Mouse (Mus musculus) liver, adult 2 months (tissue): ENCODE data around the gene Abhd14a. TPM values are rescaled to one million over a fixed set of nuclear protein-coding genes. Genes with fewer than 3 reads are reported as not detected.

ENCODE experiments used
- DNase-seq: peaks from one replicate; pipeline ENCODE4 v3.0.0-alpha.2; 2011; ENCODE audit warnings: low read depth, low spot score; ENCODE audit errors: extremely low read depth
- H3K27ac ChIP-seq: fragments of 200-500 bp; replicated peaks from 2 replicates; pipeline ENCODE4 v1.5.1; 2012; ENCODE audit warnings: low read depth, mild to moderate bottlenecking, control low read depth, inconsistent platforms, low read length; ENCODE audit not compliant: insufficient read depth
- H3K27me3 ChIP-seq: fragments of 200-500 bp; 2 replicates; pipeline ENCODE4 v1.6.1; 2012; ENCODE audit warnings: mild to moderate bottlenecking, moderate library complexity, low read length, inconsistent platforms; ENCODE audit not compliant: control insufficient read depth, insufficient read depth
- H3K36me3 ChIP-seq: fragments of 200-500 bp; 2 replicates; pipeline ENCODE4 v1.6.1; 2012; ENCODE audit warnings: low read length, inconsistent platforms; ENCODE audit not compliant: control insufficient read depth, insufficient read depth
- H3K4me1 ChIP-seq: fragments of 200-500 bp; 2 replicates; pipeline ENCODE4 v1.6.1; 2011; ENCODE audit warnings: low read length; ENCODE audit not compliant: control insufficient read depth, insufficient read depth
- H3K4me3 ChIP-seq: fragments of 200-500 bp; 2 replicates; pipeline ENCODE4 v1.5.1; 2011; ENCODE audit warnings: low read depth, mild to moderate bottlenecking, control low read depth, low read length, moderate library complexity; ENCODE audit not compliant: insufficient read depth
- H3K79me2 ChIP-seq: fragments of 200-500 bp; 2 replicates; pipeline ENCODE4 v1.6.1; 2012; ENCODE audit warnings: inconsistent platforms, mild to moderate bottlenecking, low read length, moderate library complexity; ENCODE audit not compliant: control insufficient read depth, insufficient read depth
- H3K9ac ChIP-seq: fragments of 200-500 bp; 2 replicates; pipeline ENCODE4 v1.6.1; 2012; ENCODE audit warnings: low read depth, mild to moderate bottlenecking, control low read depth, inconsistent platforms, low read length
- CTCF ChIP-seq: fragments of 200-500 bp; IDR thresholded peaks from 2 replicates; pipeline ENCODE4 v1.5.1; 2011; ENCODE audit warnings: low read depth, low read length, control low read depth
- POLR2A ChIP-seq: fragments of 200-500 bp; IDR thresholded peaks from 2 replicates; pipeline ENCODE4 v1.6.1; 2011; ENCODE audit warnings: low read length, control low read depth; ENCODE audit not compliant: insufficient read depth; ENCODE audit errors: extremely low read depth
- WGBS: fragments of 180-500 bp; shearing (Covaris S2); methylation state at CpG from one replicate; pipeline ENCODE4 v1.1.7; 2018; 5-methylcytosine and 5-hydroxymethylcytosine counted together
- polyA plus RNA-seq: library from polyadenylated mRNA; depleted of rRNA; stranded (reverse); fragments of >200 nt; gene quantifications from 2 replicates; pipeline ENCODE4 v1.2.3, GENCODE M21; 2012
- total RNA-seq: library from RNA; depleted of rRNA; stranded (reverse); fragments of >200 nt; gene quantifications from 2 replicates; pipeline ENCODE4 v1.2.3, GENCODE M21; 2014

Gene Abhd14a
- total and polyA plus RNA-seq, 2 experiments: 8.2 to 22.7 TPM

DNA sequence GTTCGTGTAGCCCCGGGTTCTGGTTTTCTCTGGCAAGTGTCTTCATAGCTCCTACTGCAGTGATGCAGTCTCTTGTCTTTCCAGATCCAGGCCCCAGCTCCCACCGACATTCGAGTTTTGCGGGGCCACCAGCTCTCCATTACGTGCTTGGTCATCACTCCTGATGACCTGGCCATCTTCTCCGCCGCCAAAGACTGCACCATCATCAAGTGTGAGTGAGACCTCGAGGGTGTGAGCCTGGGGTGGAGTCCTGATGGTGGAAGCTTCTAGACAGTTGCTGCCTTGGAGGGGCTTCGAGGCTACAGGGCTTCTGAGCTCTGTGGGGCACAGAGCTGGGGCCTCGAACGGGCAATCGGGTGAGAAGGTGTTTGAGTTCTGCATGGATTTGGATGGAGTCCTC, 34.2 kb upstream of the Abhd14a start:
- H3K4me3 ChIP-seq: no peak overlapping the region
- peaks cover 3% of the 10 kb centered on the region; the same call in 1 of the 2 replicates for H3K36me3 ChIP-seq
- peaks cover 3% of the 10 kb centered on the region; the same call in 1 of the 2 replicates for H3K79me2 ChIP-seq
- H3K27ac ChIP-seq: no peak overlapping the region
- H3K27me3 ChIP-seq: no peaks in the 10 kb centered on the region
- peaks cover 6% of the 10 kb centered on the region for H3K4me1 ChIP-seq
- 91% methylated on average over 13 of the region's 13 CpGs for WGBS
- TF ChIP-seq POLR2A (no peak), CTCF (no peak)
- no peak for DNase-seq
- H3K9ac ChIP-seq: no peak overlapping the region

DNA sequence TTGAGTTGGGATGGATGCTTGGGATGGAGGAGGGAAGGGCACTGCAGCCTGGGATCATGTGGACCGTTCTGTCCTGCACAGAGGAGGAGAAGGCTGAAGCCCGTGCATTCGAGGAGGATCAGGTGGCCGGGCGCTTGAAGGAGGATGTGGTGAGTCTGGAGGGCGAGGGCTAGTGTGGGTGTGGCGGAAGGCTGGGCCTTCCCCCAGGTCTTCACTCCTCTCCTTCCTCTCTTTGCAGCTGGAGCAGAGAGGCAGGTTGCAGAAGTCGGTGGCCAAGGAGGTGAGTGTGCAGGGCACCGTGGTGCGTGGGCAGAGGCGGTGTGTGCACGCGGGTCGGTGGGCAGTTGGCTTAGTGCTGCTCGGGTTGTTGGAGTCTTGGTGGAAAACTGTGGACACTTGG, 33.6 kb upstream of the Abhd14a start:
- 95% methylated on average over 15 of the region's 15 CpGs for WGBS
- peaks cover 3% of the 10 kb centered on the region; the same call in 1 of the 2 replicates for H3K36me3 ChIP-seq

DNA sequence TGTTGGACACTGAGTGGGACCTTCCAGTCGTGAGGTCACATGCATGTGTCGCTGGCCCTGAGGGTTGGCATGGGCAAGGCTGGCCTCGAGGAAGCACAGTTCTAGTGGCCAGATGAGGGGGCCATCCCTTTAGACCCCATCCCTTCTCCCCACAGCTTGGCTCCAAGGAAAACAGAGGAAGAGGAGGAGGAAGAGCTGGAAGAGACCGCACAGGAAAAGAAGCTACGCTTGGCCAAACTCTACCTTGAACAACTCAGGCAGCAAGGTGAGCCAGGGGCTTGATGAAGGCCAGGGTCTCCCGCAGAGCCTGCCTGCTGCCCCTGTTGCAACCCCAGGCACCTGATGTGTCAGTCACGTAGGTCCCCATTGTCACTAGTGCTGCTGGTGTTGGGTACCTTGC, 33.1 kb upstream of the Abhd14a start:
- no peak overlapping the region for H3K27ac ChIP-seq
- WGBS: 88% methylated on average over 7 of the region's 7 CpGs
- H3K36me3 ChIP-seq: peaks cover 3% of the 10 kb centered on the region; the same call in 1 of the 2 replicates
- H3K4me1 ChIP-seq: peaks cover 12% of the 10 kb centered on the region
- no peak overlapping the region for H3K9ac ChIP-seq
- no peak for DNase-seq
- H3K27me3 ChIP-seq: no peaks in the 10 kb centered on the region
- peaks cover 3% of the 10 kb centered on the region; the same call in 1 of the 2 replicates for H3K79me2 ChIP-seq
- H3K4me3 ChIP-seq: no peak overlapping the region
- TF ChIP-seq CTCF (no peak), POLR2A (no peak)

More for the DNA sequence above, 33.6 kb upstream of the Abhd14a start:
- no peak for TF ChIP-seq POLR2A
- TF ChIP-seq CTCF: no peak
- Histone ChIP-seq H3K4me3 (no peak overlapping the region), H3K27ac (no peak overlapping the region), H3K4me1 (peaks cover 7% of the 10 kb centered on the region), H3K27me3 (no peaks in the 10 kb centered on the region), H3K79me2 (peaks cover 3% of the 10 kb centered on the region; the same call in 1 of the 2 replicates), H3K9ac (no peak overlapping the region)
- DNase-seq: no peak

DNA sequence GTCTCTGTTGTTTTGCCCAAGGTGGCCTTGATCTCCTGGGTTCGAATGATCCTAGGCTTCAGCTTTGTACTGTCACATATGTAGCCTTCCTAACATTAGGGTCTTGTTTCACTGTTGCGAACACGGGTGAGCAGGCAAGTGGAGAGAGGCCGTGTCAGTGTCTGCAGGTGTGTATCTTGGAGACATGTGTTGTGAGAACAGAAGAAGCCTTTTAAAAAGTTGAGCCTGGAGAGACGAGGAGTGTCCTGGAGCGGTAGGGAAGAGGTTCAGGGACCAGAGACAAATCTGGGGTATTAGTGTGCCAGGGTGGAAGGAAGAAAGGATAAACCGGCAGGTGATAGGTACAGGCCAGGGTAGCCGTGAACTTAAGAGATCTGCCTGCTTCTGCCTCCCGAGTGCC, 30.6 kb upstream of the Abhd14a start:
- WGBS: 73% methylated on average over 9 of the region's 9 CpGs
- TF ChIP-seq CTCF (no peak), POLR2A (no peak)
- Histone ChIP-seq H3K4me3 (no peak overlapping the region), H3K27ac (no peak overlapping the region), H3K27me3 (no peaks in the 10 kb centered on the region), H3K9ac (no peak overlapping the region), H3K36me3 (no peaks in the 10 kb centered on the region; the same call in 1 of the 2 replicates), H3K79me2 (peaks cover 3% of the 10 kb centered on the region; the same call in 1 of the 2 replicates), H3K4me1 (peaks cover 14% of the 10 kb centered on the region)
- no peak for DNase-seq

DNA sequence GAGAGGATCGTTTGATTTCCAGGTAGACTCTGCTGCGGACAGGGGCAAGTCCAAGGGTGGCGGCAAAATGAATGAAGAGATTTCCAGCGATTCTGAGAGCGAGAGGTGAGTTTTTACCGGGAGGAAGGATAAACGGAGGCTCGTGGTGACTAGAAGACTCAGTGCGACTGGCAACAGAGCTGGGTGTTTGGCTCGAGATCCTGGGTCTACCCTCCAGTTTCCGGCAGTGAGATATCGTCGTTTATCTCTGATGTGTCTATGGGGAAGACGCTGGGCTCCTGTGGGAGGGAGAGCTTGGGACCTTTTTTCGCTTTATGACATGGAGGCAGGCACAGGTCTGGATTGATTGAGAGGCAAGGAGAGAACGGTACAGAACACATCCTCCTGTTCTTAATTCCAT, 30.2 kb upstream of the Abhd14a start:
- TF ChIP-seq CTCF: no peak
- TF ChIP-seq POLR2A: no peak
- Histone ChIP-seq H3K36me3 (no peaks in the 10 kb centered on the region), H3K9ac (peak overlapping the region; percentile 61), H3K4me1 (peaks cover 14% of the 10 kb centered on the region), H3K4me3 (peak overlapping the region; percentile 68), H3K79me2 (peaks cover 3% of the 10 kb centered on the region; the same call in 1 of the 2 replicates), H3K27me3 (no peaks in the 10 kb centered on the region), H3K27ac (no peak overlapping the region; the same call in 1 of the 2 replicates)
- no peak for DNase-seq
- WGBS: 1% methylated on average over 16 of the region's 16 CpGs

DNA sequence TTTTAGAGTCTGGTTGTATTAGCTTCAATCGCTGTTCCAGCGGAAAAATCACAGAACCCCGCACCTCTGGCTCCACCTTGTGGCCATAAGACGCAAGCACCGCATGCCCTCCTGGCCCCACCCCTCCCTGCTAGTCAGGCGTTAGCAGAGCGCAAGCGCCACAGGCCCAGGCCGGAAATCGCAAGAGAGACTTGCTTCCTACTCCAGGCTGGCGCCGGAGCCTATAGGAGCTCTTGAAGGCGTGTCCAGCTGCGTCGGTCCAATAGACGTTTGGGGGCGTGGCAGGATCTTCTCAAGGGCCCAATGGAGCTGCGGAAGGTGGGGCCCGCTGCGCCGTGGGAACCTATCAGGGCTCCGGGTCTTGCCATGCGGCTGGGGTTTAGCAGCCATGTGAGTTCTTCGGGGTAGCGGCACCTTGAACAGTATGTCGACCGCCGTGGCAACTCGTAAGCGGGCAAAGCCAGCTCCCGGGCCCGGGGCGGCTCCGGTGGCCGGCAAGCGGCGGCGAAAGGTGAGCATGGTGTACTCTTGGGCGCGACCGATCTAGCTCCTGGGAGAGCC, 29.5 kb upstream of the Abhd14a start, which contains the start of gene Parp3:
TSS of gene Parp3 (minus strand) at position 26 of the 561 bp plus-strand sequence.
- Histone ChIP-seq H3K9ac (peak within 1 kb of the TSS; percentile 62), H3K4me1 (peaks cover 14% of the 10 kb centered on the region), H3K27me3 (no peaks in the 10 kb centered on the region), H3K4me3 (peak within 1 kb of the TSS; percentile 68), H3K79me2 (peaks cover 3% of the 10 kb centered on the region; the same call in 1 of the 2 replicates), H3K27ac (peak within 1 kb of the TSS; percentile 93), H3K36me3 (no peaks in the 10 kb centered on the region)
- WGBS: under 1% methylated on average over 41 of the region's 41 CpGs
- TF ChIP-seq CTCF: peak; percentile 96
- TF ChIP-seq POLR2A: 0 out of 2 replicates have a peak, but pooled peaks have one; percentile 26
- peak; percentile 98 for DNase-seq
